Comparison of ENCODE assay signal across 8 mouse cellular contexts in the genomic region with DNA sequence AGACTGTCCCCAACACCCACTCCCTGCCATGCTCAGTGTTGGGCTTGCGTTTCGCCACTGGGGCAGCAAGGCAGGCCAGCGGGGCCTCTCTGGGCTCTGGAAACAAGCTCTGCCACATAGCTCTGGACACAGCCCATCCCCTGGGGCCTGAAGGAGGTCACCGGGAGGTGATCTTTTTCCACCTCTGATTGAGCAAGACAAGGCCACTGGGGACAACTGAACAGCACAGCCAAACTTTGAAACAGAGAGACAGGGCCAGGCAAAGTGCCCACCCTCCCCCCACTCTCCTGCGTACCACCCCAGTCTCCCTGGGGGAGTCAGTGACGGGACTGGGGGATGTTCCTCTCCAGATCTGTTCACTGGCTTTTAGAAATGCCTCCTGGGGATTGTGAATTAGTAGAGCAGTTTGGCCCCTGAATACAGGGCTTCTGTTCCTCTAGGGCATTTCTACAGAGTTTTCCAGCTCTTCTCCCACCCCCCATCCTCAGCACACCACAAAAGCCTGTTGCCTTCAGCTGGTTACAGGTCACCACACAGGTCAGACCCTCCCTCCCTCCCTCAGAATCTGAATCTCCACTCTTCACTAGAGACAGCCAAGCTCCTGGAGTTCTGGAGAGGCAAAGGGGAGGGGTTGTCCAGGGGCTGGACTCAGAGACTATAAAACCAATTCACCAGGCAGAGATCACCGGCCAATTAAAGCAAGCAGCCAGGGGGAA. TPM values are rescaled to one million over a fixed set of nuclear protein-coding genes. Genes with fewer than 3 reads are reported as not detected.
DNase-seq lines count a peak whose midpoint lies in the region; ATAC-seq and TF ChIP-seq lines count a peak whose summit lies in the region.

No protein-coding gene starts in this region.

- no peak overlapping the region for H3K27ac ChIP-seq in forebrain, postnatal 0 days (ENCODE audit: low read depth, low read length)
- H3K27ac ChIP-seq in hindbrain, embryonic 12.5 days: peak overlapping the region; percentile 70
- 0 out of 2 replicates have a peak overlapping the region, but pooled peaks have one; percentile 33 for H3K27ac ChIP-seq in limb, embryonic 14.5 days (replicated peaks; ENCODE audit: low read depth, low read length)
- H3K27ac ChIP-seq in thymus, adult 2 months (ENCODE audit: control insufficient read depth, insufficient read depth, low read length): no peak overlapping the region

- no peak for TF ChIP-seq POLR2A in limb, embryonic 14.5 days (IDR thresholded peaks at IDR 0.05; ENCODE audit: borderline replicate concordance, extremely low read depth, insufficient read depth, insufficient read length)
- no peak for TF ChIP-seq POLR2A in thymus, adult 2 months (IDR thresholded peaks at IDR 0.05; ENCODE audit: control insufficient read depth, extremely low read depth, insufficient read depth, low read length, poor library complexity)

- no peak overlapping the region for H3K9ac ChIP-seq in forebrain, postnatal 0 days
- 0 out of 2 replicates have a peak overlapping the region, but pooled peaks have one; percentile 44 for H3K9ac ChIP-seq in hindbrain, embryonic 12.5 days
- H3K9ac ChIP-seq in limb, embryonic 14.5 days (ENCODE audit: low read depth, low read length, severe bottlenecking): no peak overlapping the region

- H3K4me1 ChIP-seq in forebrain, postnatal 0 days (ENCODE audit: insufficient read depth): peaks cover 14% of the 10 kb centered on the region; the same call in 1 of the 2 replicates
- peaks cover 52% of the 10 kb centered on the region for H3K4me1 ChIP-seq in hindbrain, embryonic 12.5 days
- peaks cover 44% of the 10 kb centered on the region for H3K4me1 ChIP-seq in limb, embryonic 14.5 days (ENCODE audit: control insufficient read depth, insufficient read depth, low read length)
- H3K4me1 ChIP-seq in thymus, adult 2 months (replicated peaks; ENCODE audit: control insufficient read depth, insufficient read depth, low read length): peaks cover 12% of the 10 kb centered on the region

- H3K36me3 ChIP-seq in forebrain, postnatal 0 days (ENCODE audit: insufficient read depth): no peaks in the 10 kb centered on the region
- no peaks in the 10 kb centered on the region for H3K36me3 ChIP-seq in hindbrain, embryonic 12.5 days
- H3K36me3 ChIP-seq in limb, embryonic 14.5 days (ENCODE audit: control insufficient read depth, insufficient read depth, low read length): peaks cover 11% of the 10 kb centered on the region
- peaks cover 8% of the 10 kb centered on the region for H3K36me3 ChIP-seq in thymus, adult 2 months (ENCODE audit: control insufficient read depth, insufficient read depth, low read length)

- no peaks in the 10 kb centered on the region for H3K27me3 ChIP-seq in forebrain, postnatal 0 days (ENCODE audit: insufficient read depth, low read length)
- no peaks in the 10 kb centered on the region; the same call in 1 of the 2 replicates for H3K27me3 ChIP-seq in hindbrain, embryonic 12.5 days
- H3K27me3 ChIP-seq in limb, embryonic 14.5 days (ENCODE audit: control insufficient read depth, insufficient read depth, low read length): no peaks in the 10 kb centered on the region
- no peaks in the 10 kb centered on the region for H3K27me3 ChIP-seq in thymus, adult 2 months (ENCODE audit: control insufficient read depth, insufficient read depth, low read length)

- H3K4me3 ChIP-seq in forebrain, postnatal 0 days (ENCODE audit: low read depth, low read length): no peak overlapping the region
- no peak overlapping the region for H3K4me3 ChIP-seq in hindbrain, embryonic 12.5 days
- H3K4me3 ChIP-seq in limb, embryonic 14.5 days (replicated peaks; ENCODE audit: low read length): no peak overlapping the region
- no peak overlapping the region for H3K4me3 ChIP-seq in thymus, adult 2 months (ENCODE audit: control insufficient read depth, insufficient read depth, low read length)

- TF ChIP-seq CTCF in forebrain, postnatal 0 days (IDR thresholded peaks at IDR 0.05; ENCODE audit: low read depth): no peak
- TF ChIP-seq CTCF in thymus, adult 2 months (IDR thresholded peaks at IDR 0.05; ENCODE audit: borderline replicate concordance, control insufficient read depth, extremely low read depth, insufficient read depth, low read length, poor library complexity): no peak

- no peaks in the 10 kb centered on the region for H3K9me3 ChIP-seq in forebrain, postnatal 0 days (ENCODE audit: low read length)
- H3K9me3 ChIP-seq in hindbrain, embryonic 12.5 days (replicated peaks): no peaks in the 10 kb centered on the region
- no peaks in the 10 kb centered on the region for H3K9me3 ChIP-seq in limb, embryonic 14.5 days (ENCODE audit: control insufficient read depth, low read length)

- no peak overlapping the region for H3K4me2 ChIP-seq in forebrain, postnatal 0 days (ENCODE audit: low read depth)
- H3K4me2 ChIP-seq in hindbrain, embryonic 12.5 days (replicated peaks): no peak overlapping the region
- H3K4me2 ChIP-seq in limb, embryonic 14.5 days (replicated peaks; ENCODE audit: low read depth, low read length, severe bottlenecking): peak overlapping the region; percentile 7; the same call in 1 of the 2 replicates

- peak; percentile 88 for DNase-seq in adrenal gland, postnatal 14 days
- DNase-seq in forebrain, postnatal 0 days: no peak
- no peak for DNase-seq in limb, embryonic 14.5 days (ENCODE audit: low spot score)
- DNase-seq in neural tube, embryonic 10.5 days (ENCODE audit: extremely low spot score, low spot score): peak; percentile 74
- DNase-seq in thymus, adult 2 months: no peak
- no peak for DNase-seq in right cerebral cortex, adult 18-20 months

- 21% methylated on average over 7 of the region's 7 CpGs for WGBS in forebrain, postnatal 0 days
- WGBS in hindbrain, embryonic 12.5 days: 9% methylated on average over 7 of the region's 7 CpGs
- WGBS in limb, embryonic 14.5 days: 19% methylated on average over 7 of the region's 7 CpGs
- WGBS in thymus, adult 2 months: 93% methylated on average over 7 of the region's 7 CpGs

- ATAC-seq in forebrain, postnatal 0 days: peak; percentile 18; the same call in 1 of the 2 replicates
- ATAC-seq in hindbrain, embryonic 12.5 days (ENCODE audit: low FRiP score): 0 out of 2 replicates have a peak, but pooled peaks have one; percentile 12
- no peak for ATAC-seq in limb, embryonic 14.5 days (ENCODE audit: low FRiP score, low read depth)
- ATAC-seq in megakaryocyte, adult 5-6 weeks (ENCODE audit: poor library complexity, severe bottlenecking): no peak

RNA-seq across cellular contexts. Expression of gene Bmf, which starts 19.9 kb away (rescaled TPM):
- total RNA-seq in adrenal gland, postnatal 14 days (2021): 14.4 and 26.8 TPM in 2 replicates
- total RNA-seq in forebrain, postnatal 0 days (2014; rRNA removed): 5.3 and 6.6 TPM in 2 replicates
- polyA plus RNA-seq in forebrain, postnatal 0 days (2015; fragmentation: Nextera tagmentation; extraction: Ambion mirVana): 1.2 and 1.3 TPM in 2 replicates
- polyA plus RNA-seq in hindbrain, embryonic 12.5 days (2016; fragmentation: Nextera tagmentation; extraction: Ambion mirVana): 5.4 and 6.2 TPM in 2 replicates
- 28.4 and 29.2 TPM in 2 replicates for polyA plus RNA-seq in limb, embryonic 14.5 days (2012; rRNA removed)
- 5.1 and 6.2 TPM in 2 replicates for polyA plus RNA-seq in limb, embryonic 14.5 days (2014; fragmentation: Nextera tagmentation; extraction: Ambion mirVana)
- 67.3 and 80.9 TPM in 2 replicates for polyA plus RNA-seq in thymus, adult 2 months (2012; rRNA removed)
- total RNA-seq in megakaryocyte, adult 5-6 weeks (2015): 8.8 and 12.4 TPM in 2 replicates
- total RNA-seq in megakaryocyte, adult 5-6 weeks (2017): 9.7 and 11.5 TPM in 2 replicates

RNA-seq across cellular contexts. Expression of gene Srp14, which starts 50.1 kb away (rescaled TPM):
- 140 and 142 TPM in 2 replicates for total RNA-seq in adrenal gland, postnatal 14 days (2021)
- 180 and 252 TPM in 2 replicates for total RNA-seq in forebrain, postnatal 0 days (2014; rRNA removed)
- polyA plus RNA-seq in forebrain, postnatal 0 days (2015; fragmentation: Nextera tagmentation; extraction: Ambion mirVana): 357 and 411 TPM in 2 replicates
- polyA plus RNA-seq in hindbrain, embryonic 12.5 days (2016; fragmentation: Nextera tagmentation; extraction: Ambion mirVana): 261 and 288 TPM in 2 replicates
- polyA plus RNA-seq in limb, embryonic 14.5 days (2012; rRNA removed): 127 and 165 TPM in 2 replicates
- polyA plus RNA-seq in limb, embryonic 14.5 days (2014; fragmentation: Nextera tagmentation; extraction: Ambion mirVana): 229 and 238 TPM in 2 replicates
- 59.9 and 82.7 TPM in 2 replicates for polyA plus RNA-seq in thymus, adult 2 months (2012; rRNA removed)
- 160 and 173 TPM in 2 replicates for total RNA-seq in megakaryocyte, adult 5-6 weeks (2015)
- total RNA-seq in megakaryocyte, adult 5-6 weeks (2017): 181 and 193 TPM in 2 replicates

Comparison
In these comparisons a context has a peak if more than half of its experiments do, and no peak if none do; other contexts are left out.
1. DNase-seq: peak in adrenal gland, postnatal 14 days (single experiment) and neural tube, embryonic 10.5 days (single experiment); none in forebrain, postnatal 0 days (single experiment), limb, embryonic 14.5 days (single experiment), thymus, adult 2 months (single experiment) and right cerebral cortex, adult 18-20 months (single experiment).
2. ATAC-seq: peak in forebrain, postnatal 0 days (single experiment) and hindbrain, embryonic 12.5 days (single experiment); none in limb, embryonic 14.5 days (single experiment) and megakaryocyte, adult 5-6 weeks (single experiment).
3. H3K27ac ChIP-seq: peak in hindbrain, embryonic 12.5 days (single experiment) and limb, embryonic 14.5 days (single experiment); none in forebrain, postnatal 0 days (single experiment) and thymus, adult 2 months (single experiment).